Comparison of ENCODE assay signal across 22 mouse cellular contexts in the genomic region with DNA sequence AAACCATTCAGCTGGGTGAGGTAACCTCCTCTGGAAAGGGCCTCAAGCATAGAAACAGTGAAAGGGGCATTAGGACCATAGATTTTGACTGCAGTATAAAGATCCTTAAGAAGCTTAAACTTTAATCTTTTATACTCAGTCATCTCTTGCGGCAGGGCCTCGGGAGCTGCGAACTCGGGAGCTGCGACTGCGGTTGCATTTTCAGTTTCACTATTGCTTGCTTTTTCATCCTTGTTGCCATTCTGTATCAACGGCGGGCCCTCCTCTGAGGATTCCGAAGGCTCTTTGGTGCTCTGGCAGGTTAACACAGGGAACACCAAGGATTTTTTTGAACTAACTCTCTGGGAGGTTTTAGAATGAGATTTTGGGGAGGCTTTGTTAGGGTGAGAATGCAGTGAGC.
DNase-seq lines count a peak whose midpoint lies in the region; ATAC-seq and TF ChIP-seq lines count a peak whose summit lies in the region.
"Had no signal": no experiment of that assay in that cellular context is flagged by ENCODE, and none has a peak within 500 bp of the region (broad histone marks: within the 10 kb centered on the region; RNA-seq: fewer than 3 reads in every experiment).

No protein-coding gene starts in this region.

- H3K4me1 ChIP-seq in CH12.LX (ENCODE audit: control insufficient read depth in 1 of 2, insufficient read depth in 2 of 2) = peaks cover 0 to 7% of the 10 kb centered on the region in 2 experiments; a peak in 1 of 4 replicates
- 0 out of 2 replicates have a peak, but pooled peaks cover 2% of the 10 kb centered on the region for H3K4me1 ChIP-seq in embryonic facial prominence, embryonic 10.5 days
- H3K4me1 ChIP-seq: embryonic facial prominence, embryonic 13.5 days; embryonic facial prominence, embryonic 15.5 days; forebrain, embryonic 12.5 days had no signal

- ATAC-seq in CD4-positive, CD25-positive, alpha-beta regulatory T cell, adult 4 months = no peak
- ATAC-seq: forebrain, embryonic 14.5 days; forebrain, embryonic 16.5 days had no signal

- H3K36me3 ChIP-seq in CH12.LX (replicated peaks in 1 of 2; ENCODE audit: control insufficient read depth in 1 of 2, insufficient read depth in 1 of 2, low read length in 1 of 2) = no peaks in the 10 kb centered on the region
- no peaks in the 10 kb centered on the region for H3K36me3 ChIP-seq in embryonic facial prominence, embryonic 10.5 days (replicated peaks)
- H3K36me3 ChIP-seq: embryonic facial prominence, embryonic 13.5 days; embryonic facial prominence, embryonic 15.5 days; forebrain, embryonic 10.5 days; forebrain, embryonic 12.5 days had no signal

- DNase-seq in CD4-positive, CD25-positive, alpha-beta regulatory T cell, adult 2 months (ENCODE audit: low read depth, low spot score) = peak; percentile 4
- peak; percentile 35 for DNase-seq in A20 (ENCODE audit: low read depth, low spot score)
- peak; percentile 51 for DNase-seq in CH12.LX (ENCODE audit: extremely low read depth)
- DNase-seq in naive thymus-derived CD4-positive, alpha-beta T cell, adult 2 months (ENCODE audit: low read depth) = peak; percentile 1
- DNase-seq in urinary bladder, postnatal 14 days (ENCODE audit: low spot score) = no peak
- no peak for DNase-seq in embryonic facial prominence, embryonic 10.5 days (ENCODE audit: low spot score)
- DNase-seq: adrenal gland, adult 8-10 months; adrenal gland, postnatal 14 days; adrenal gland, postnatal 36 days; cerebellum, adult 11-12 months; cerebellum, adult 2 months; cerebellum, adult 9-10 months; cerebellum, postnatal 10 days; cerebellum, postnatal 25 days had no signal

- dilution Hi-C loops in CH12.LX (cut with MboI; ENCODE audit: extremely low pct_ligation_motif_present, extremely low pct_unique_long_range_greater_than_20kb, low sequenced_read_pairs) = no loop called here

- peak overlapping the region; percentile 69 for H3K9ac ChIP-seq in CH12.LX (ENCODE audit: insufficient read depth, low read depth)
- H3K9ac ChIP-seq: embryonic facial prominence, embryonic 13.5 days; embryonic facial prominence, embryonic 15.5 days; forebrain, embryonic 12.5 days had no signal

- no peak for TF ChIP-seq CTCF in CH12.LX (conservative IDR thresholded peaks at IDR 0.05 in 1 of 2, IDR thresholded peaks at IDR 0.05 in 1 of 2; ENCODE audit: low read depth in 2 of 2, low read length in 2 of 2)

- WGBS in embryonic facial prominence, embryonic 10.5 days = 82% methylated on average over 9 of the region's 9 CpGs

- H3K79me2 ChIP-seq in CH12.LX (replicated peaks; ENCODE audit: control insufficient read depth, extremely low read depth, insufficient read depth, poor library complexity, severe bottlenecking) = no peaks in the 10 kb centered on the region

- no peaks in the 10 kb centered on the region for H3K27me3 ChIP-seq in CH12.LX (replicated peaks)
- H3K27me3 ChIP-seq in embryonic facial prominence, embryonic 10.5 days (replicated peaks; ENCODE audit: low read depth, poor library complexity, severe bottlenecking) = no peaks in the 10 kb centered on the region
- H3K27me3 ChIP-seq: embryonic facial prominence, embryonic 13.5 days; embryonic facial prominence, embryonic 15.5 days; forebrain, embryonic 12.5 days had no signal

- H3K4me3 ChIP-seq in CH12.LX (replicated peaks in 1 of 3; ENCODE audit: low read depth in 2 of 3, low read length in 2 of 3, poor library complexity in 1 of 3) = peak overlapping the region in 1 of 3 experiments; percentile 26
- no peak overlapping the region for H3K4me3 ChIP-seq in embryonic facial prominence, embryonic 10.5 days
- H3K4me3 ChIP-seq: embryonic facial prominence, embryonic 13.5 days; embryonic facial prominence, embryonic 15.5 days; erythroblast, embryonic 14.5 days; forebrain, embryonic 10.5 days; forebrain, embryonic 12.5 days had no signal

- H3K27ac ChIP-seq in CH12.LX (ENCODE audit: insufficient read depth, low read depth) = no peak overlapping the region
- H3K27ac ChIP-seq in embryonic facial prominence, embryonic 10.5 days (replicated peaks) = no peak overlapping the region
- H3K27ac ChIP-seq: embryonic facial prominence, embryonic 13.5 days; embryonic facial prominence, embryonic 15.5 days; forebrain, embryonic 10.5 days; forebrain, embryonic 12.5 days had no signal

- in situ Hi-C loops in CH12.LX (cut with MboI; ENCODE audit: low pct_ligation_motif_present, low pct_unique_long_range_greater_than_20kb, low sequenced_read_pairs) = no loop called here

- TF ChIP-seq RAD21 in CH12.LX (IDR thresholded peaks at IDR 0.05; ENCODE audit: low read depth, low read length) = no peak

- no peak for TF ChIP-seq POLR2A in CH12.LX (IDR thresholded peaks at IDR 0.05; ENCODE audit: low read depth, low read length)

- H3K4me2 ChIP-seq in CH12.LX (ENCODE audit: insufficient read depth, low read depth, poor library complexity, severe bottlenecking) = peak overlapping the region; percentile 91
- H3K4me2 ChIP-seq: embryonic facial prominence, embryonic 13.5 days; embryonic facial prominence, embryonic 15.5 days; forebrain, embryonic 12.5 days had no signal

- H3K9me3 ChIP-seq in CH12.LX (replicated peaks; ENCODE audit: low read length) = no peaks in the 10 kb centered on the region
- no peaks in the 10 kb centered on the region for H3K9me3 ChIP-seq in embryonic facial prominence, embryonic 10.5 days
- H3K9me3 ChIP-seq: forebrain, embryonic 12.5 days had no signal

- peak; percentile 50 for TF ChIP-seq EP300 in CH12.LX (IDR thresholded peaks at IDR 0.05; ENCODE audit: low read length)

TF ChIP-seq in CH12.LX, 34 proteins besides CTCF, POLR2A, EP300 and RAD21:
- TF ChIP-seq IRF4 (IDR thresholded peaks at IDR 0.05; ENCODE audit: low read depth, low read length) (peak; percentile 90), NELFE (IDR thresholded peaks at IDR 0.05; ENCODE audit: low read depth, low read length) (no peak), ZKSCAN1 (IDR thresholded peaks at IDR 0.05; ENCODE audit: borderline replicate concordance, low read depth, low read length) (no peak), E2F4 (IDR thresholded peaks at IDR 0.05; ENCODE audit: insufficient replicate concordance, low read depth, low read length) (no peak), RCOR1 (conservative IDR thresholded peaks at IDR 0.05; ENCODE audit: low read depth, low read length) (no peak), CHD1 (IDR thresholded peaks at IDR 0.05; ENCODE audit: low read depth, low read length) (no peak), BHLHE40 (IDR thresholded peaks at IDR 0.05; ENCODE audit: low read depth, low read length) (peak; percentile 41), POLR2AphosphoS2 (IDR thresholded peaks at IDR 0.05; ENCODE audit: low read depth, low read length) (no peak), ETS1 (conservative IDR thresholded peaks at IDR 0.05; ENCODE audit: low read depth, low read length) (peak; percentile 35; the same call in 1 of the 2 replicates)
TF ChIP-seq in CH12.LX: peak in this region for 3.

Comparison
In these comparisons a context has a peak if more than half of its experiments do, and no peak if none do; other contexts are left out.
1. DNase-seq: peak in CD4-positive, CD25-positive, alpha-beta regulatory T cell, adult 2 months (single experiment), A20 (single experiment), CH12.LX (single experiment) and naive thymus-derived CD4-positive, alpha-beta T cell, adult 2 months (single experiment); none in urinary bladder, postnatal 14 days (single experiment) and embryonic facial prominence, embryonic 10.5 days (single experiment).